Mouse (Mus musculus): ENCODE data around the gene Hey2. TPM values are rescaled to one million over a fixed set of nuclear protein-coding genes. Genes with fewer than 3 reads are reported as not detected.
A peak's percentile ranks its signal among the peaks of the same experiment; 100 is the strongest.

The Hey2 gene
- polyA plus RNA-seq, 1 experiment from 2014 or later, result 15.1 TPM

DNA sequence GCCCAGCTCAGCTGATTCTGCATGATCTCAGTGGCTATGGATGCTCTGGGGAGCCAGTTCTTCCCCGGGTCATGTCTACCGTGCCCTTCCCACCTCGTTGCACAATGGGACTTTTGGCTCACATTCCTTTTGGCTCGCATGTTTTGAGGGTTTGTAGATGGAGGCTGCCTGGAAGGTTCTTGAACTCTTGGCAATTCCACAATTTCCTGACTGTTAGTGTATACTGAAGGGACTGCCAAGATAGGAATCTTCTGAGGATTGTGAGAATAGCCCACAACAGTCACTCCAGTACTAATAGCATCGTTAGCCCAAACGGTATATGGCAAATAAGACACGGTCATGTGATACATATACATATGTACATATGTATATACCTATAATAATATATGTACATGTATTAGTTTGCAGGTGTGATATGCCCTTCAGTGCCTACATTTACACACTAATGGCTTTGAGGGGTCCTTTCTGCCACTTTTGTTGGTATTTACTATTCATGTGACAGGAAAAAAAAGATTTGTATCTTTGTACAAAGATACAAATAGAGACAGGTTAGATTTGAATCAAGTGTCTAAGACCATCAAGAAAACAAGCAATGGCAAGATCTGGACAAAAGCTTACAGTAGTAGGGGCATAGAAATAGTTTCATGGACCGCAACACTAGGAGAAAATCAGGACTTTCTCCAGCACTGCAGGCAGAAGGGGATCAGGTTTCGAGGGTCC lies 32.2 kb downstream of the Hey2 start:
- H3K4me3 ChIP-seq, result peak overlapping the region; percentile 41
- H3K9ac ChIP-seq, result peak overlapping the region; percentile 67
- ATAC-seq (ENCODE audit: low read depth), result peak; percentile 65
- H3K27me3 ChIP-seq, result no peaks in the 10 kb centered on the region
- no peaks in the 10 kb centered on the region for H3K36me3 ChIP-seq
- 39% methylated on average over 9 of the region's 9 CpGs for WGBS
- H3K4me1 ChIP-seq (replicated peaks), result 0 out of 2 replicates have a peak, but pooled peaks cover 6% of the 10 kb centered on the region
- H3K4me2 ChIP-seq, result peak overlapping the region; percentile 47
- H3K27ac ChIP-seq (replicated peaks), result no peak overlapping the region
- H3K9me3 ChIP-seq, result no peaks in the 10 kb centered on the region

DNA sequence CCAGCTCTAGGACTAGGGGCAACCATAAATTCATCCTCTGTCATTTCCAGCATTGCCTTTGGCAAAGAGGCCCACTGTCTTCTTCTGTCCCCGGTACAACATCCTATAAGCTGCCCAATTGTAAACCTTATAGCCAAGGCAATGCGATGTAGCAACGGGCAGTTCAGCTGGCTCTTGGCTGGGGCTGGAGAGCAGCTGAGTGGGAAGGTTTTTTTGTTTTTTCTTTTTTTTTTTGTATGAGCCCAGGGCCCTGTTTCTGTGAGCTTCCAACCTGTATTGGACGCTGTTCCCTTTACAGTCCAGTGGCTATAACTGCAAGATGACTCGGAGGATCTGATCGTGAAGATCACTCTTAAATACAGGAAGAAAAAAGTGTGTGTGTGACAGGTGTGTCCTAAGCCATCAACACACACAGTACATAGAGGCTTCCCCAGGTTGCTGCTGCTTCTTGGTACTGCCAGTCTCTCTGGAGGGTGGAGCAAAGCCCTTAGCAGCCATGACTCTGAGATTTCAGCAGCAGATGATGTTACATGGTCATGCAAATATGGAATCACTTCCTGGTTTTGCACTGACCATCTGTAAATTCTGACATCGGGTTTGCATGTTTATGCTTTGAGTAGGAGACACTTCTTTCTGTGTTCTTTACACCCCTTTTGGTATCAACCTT lies 38.9 kb downstream of the Hey2 start:
- Histone ChIP-seq H3K9ac (peak overlapping the region; percentile 89), H3K4me1 (replicated peaks) (peaks cover 10% of the 10 kb centered on the region), H3K36me3 (no peaks in the 10 kb centered on the region), H3K9me3 (no peaks in the 10 kb centered on the region), H3K4me2 (peak overlapping the region; percentile 55), H3K27me3 (no peaks in the 10 kb centered on the region), H3K27ac (replicated peaks) (peak overlapping the region; percentile 95), H3K4me3 (peak overlapping the region; percentile 83)
- 38% methylated on average over 7 of the region's 7 CpGs for WGBS
- peak; percentile 1; the same call in 1 of the 2 replicates for ATAC-seq (ENCODE audit: low read depth)

DNA sequence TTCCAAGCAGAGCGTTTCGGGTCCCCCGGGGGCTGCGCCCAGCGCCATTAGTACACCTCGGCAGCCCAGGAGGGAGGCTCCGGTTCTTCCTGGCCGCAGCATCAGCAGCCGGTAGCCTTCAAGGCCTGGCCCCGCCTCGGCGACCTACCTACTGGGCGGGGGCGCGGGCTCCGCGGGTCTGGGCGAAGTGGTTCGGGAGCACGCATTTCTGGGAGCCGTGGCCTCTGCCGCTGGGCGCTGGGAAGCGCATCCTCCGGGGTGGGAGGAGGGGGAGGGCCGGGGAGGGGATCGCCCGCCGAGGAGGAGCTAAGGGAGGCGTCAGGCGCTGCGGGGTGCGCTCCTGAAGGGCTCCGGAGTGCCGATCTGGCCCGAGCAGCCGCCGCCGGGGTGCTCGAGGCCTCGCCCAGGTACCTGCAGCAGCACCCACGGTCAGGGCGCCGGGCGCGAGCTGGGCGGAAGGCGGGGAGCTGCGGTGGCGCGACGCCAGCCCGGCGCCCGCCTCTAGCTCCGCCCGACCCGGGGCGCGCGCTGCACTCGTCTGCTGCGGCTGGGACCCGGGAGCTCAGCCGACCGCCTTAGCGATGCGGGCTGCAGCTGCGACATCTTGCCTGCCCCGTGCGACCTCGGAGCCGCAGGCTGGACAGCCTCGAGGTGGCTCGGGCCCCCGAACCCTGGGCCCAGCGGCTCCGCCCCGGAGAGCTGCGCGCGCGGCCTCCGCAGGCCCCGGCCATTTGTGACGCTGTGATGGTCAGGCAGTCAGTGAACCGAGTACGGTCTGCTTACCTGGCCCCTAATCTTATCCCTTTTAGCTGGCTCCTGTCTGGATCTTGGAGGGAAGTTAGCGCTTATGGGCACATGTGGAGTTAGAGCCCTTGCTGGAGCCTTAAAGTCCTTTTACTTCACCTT lies 39.7 kb downstream of the Hey2 start, which contains the start of gene Ncoa7:
Gene Ncoa7, minus strand, starts transcription at position 646 of the 906 bp plus-strand sequence.
- peak within 1 kb of the TSS; percentile 95 for H3K27ac ChIP-seq (replicated peaks)
- peak; percentile 95 for ATAC-seq (ENCODE audit: low read depth)
- H3K36me3 ChIP-seq, result no peaks in the 10 kb centered on the region
- peaks cover 10% of the 10 kb centered on the region for H3K4me1 ChIP-seq (replicated peaks)
- H3K9me3 ChIP-seq, result no peaks in the 10 kb centered on the region
- WGBS, result under 1% methylated on average over 87 of the region's 89 CpGs
- peak within 1 kb of the TSS; percentile 83 for H3K4me3 ChIP-seq
- peak within 1 kb of the TSS; percentile 55 for H3K4me2 ChIP-seq
- H3K27me3 ChIP-seq, result no peaks in the 10 kb centered on the region
- H3K9ac ChIP-seq, result peak within 1 kb of the TSS; percentile 89

DNA sequence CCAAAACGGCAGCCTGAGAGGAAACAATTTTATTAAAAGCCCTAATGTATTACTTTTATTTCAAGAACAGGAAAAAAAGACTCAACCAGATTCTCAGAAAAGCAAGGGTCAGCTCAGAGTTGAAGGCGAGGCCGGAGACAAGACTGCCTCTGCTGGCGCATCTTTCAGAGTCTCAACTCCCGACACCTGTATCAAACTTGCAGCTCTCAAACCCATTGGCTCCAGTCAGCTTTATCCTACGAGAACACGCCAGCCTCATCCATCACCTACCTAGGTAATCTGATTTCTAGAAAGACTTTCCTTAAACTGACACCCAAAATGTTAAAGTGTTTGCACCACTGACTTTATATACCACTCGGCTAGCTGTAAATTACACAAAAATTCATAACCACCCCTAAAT lies 40.6 kb downstream of the Hey2 start:
- H3K9ac ChIP-seq, result peak overlapping the region; percentile 89
- 9% methylated on average over 8 of the region's 8 CpGs for WGBS
- no peaks in the 10 kb centered on the region for H3K27me3 ChIP-seq
- H3K36me3 ChIP-seq, result no peaks in the 10 kb centered on the region
- peaks cover 10% of the 10 kb centered on the region for H3K4me1 ChIP-seq (replicated peaks)
- ATAC-seq (ENCODE audit: low read depth), result peak; percentile 28; the same call in 1 of the 2 replicates
- H3K4me3 ChIP-seq, result peak overlapping the region; percentile 83
- peak overlapping the region; percentile 95 for H3K27ac ChIP-seq (replicated peaks)
- peak overlapping the region; percentile 55 for H3K4me2 ChIP-seq
- no peaks in the 10 kb centered on the region for H3K9me3 ChIP-seq

DNA sequence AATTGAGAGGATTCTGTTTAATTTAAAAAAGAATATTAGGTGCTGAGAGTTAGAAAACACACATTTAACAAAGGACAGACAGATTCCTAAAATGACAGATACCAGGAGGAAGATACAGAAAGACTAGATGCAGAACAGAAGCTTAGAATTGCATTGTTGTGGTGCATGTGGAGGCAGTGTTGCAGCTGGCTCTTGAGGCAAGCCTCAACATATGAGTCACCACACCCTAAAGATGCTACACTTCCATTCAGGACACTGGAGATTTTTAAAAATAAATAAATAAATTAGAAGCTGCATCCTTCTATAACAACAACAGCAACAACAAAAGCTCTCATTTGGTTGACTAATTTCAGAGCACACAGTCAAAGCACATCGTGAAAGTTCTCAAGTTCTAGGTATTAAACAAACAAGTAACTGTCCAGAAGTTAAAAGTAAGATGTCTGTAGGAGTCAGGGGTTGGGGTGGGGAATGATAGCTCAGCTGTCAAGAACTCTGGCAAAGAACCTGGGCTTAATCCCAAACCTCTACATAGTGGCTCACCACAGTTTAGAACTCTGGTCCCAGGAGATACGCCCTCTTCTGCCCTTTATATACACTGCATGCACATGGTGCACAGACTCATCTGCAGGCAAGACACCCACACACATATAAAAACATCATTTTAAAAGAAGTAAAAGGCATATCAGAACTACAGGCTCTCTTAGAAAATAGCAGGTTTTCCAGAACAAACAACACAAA lies 42.7 kb downstream of the Hey2 start:
- whole genome bisulfite sequencing, result 90% methylated on average over 2 of the region's 2 CpGs
- no peak for ATAC-seq (ENCODE audit: low read depth)
- Histone ChIP-seq H3K27ac (replicated peaks) (no peak overlapping the region), H3K4me1 (replicated peaks) (peaks cover 10% of the 10 kb centered on the region), H3K9ac (no peak overlapping the region), H3K27me3 (no peaks in the 10 kb centered on the region), H3K9me3 (no peaks in the 10 kb centered on the region; the same call in 1 of the 2 replicates), H3K36me3 (no peaks in the 10 kb centered on the region), H3K4me2 (no peak overlapping the region), H3K4me3 (no peak overlapping the region)

DNA sequence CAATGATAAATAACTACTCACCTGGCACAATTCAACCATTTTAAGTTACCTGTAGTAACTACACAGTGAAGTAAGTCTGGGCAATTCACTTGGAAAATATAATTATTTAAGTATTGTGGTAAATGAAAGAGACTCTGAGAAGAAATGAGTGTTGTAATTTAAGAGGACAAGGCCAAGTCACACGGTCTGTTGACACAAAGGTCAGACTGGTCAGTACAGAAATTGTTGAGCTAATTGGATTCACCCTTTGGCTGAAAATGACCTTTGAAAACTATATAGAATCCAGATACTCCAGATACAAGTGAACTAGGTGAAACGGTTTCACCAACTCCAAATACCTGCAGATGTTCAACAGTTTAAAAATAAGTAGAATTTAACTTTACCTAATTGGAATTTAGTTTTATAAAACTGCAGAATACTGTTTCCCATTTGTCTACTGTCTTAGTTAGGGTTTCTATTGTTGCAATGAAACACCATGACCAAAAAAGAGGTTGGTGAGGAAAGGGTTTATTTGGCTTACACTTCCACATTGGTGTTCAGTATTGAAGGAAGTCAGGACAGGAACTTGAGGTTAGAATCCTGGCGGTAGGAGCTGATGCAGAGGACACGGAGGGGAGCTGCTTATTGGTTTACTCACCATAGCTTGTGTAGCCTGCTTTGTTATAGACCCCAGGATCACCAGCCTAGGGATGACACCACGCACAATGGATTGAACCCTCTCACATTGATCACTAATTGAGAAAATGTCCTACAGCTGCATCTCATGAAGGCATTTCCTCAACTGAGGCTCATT lies 45.9 kb downstream of the Hey2 start:
- H3K4me3 ChIP-seq, result no peak overlapping the region
- peaks cover 9% of the 10 kb centered on the region for H3K36me3 ChIP-seq
- 92% methylated on average over 5 of the region's 5 CpGs for WGBS
- no peak overlapping the region for H3K9ac ChIP-seq
- no peak overlapping the region for H3K4me2 ChIP-seq
- H3K27me3 ChIP-seq, result no peaks in the 10 kb centered on the region
- no peak overlapping the region for H3K27ac ChIP-seq (replicated peaks)
- no peak for ATAC-seq (ENCODE audit: low read depth)
- H3K9me3 ChIP-seq, result peaks cover 2% of the 10 kb centered on the region; the same call in 1 of the 2 replicates
- H3K4me1 ChIP-seq (replicated peaks), result no peaks in the 10 kb centered on the region; the same call in 1 of the 2 replicates

DNA sequence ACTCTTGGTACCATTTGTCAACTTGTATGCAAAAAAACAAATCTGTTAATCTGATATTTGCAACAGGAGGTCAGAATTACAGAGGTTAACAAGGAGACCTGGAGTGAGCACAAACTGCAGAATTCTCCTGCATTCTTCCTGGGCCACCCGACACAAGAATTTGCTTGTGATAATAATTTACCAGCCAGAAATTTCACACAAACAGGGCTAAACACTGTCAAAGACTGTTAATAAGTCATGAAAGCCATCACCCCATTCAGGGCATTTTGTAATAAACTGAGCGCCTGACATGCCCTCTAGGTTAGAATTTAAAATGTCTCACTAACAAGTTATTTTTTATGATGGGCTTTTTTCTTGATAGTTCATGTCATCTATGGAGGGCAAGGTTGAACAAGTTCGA lies 51.6 kb downstream of the Hey2 start:
- no peaks in the 10 kb centered on the region for H3K27me3 ChIP-seq
- no peak overlapping the region for H3K4me2 ChIP-seq
- H3K9me3 ChIP-seq, result peaks cover 2% of the 10 kb centered on the region; the same call in 1 of the 2 replicates
- no peaks in the 10 kb centered on the region for H3K4me1 ChIP-seq (replicated peaks)
- WGBS, result 93% methylated on average over 3 of the region's 3 CpGs
- H3K27ac ChIP-seq (replicated peaks), result no peak overlapping the region
- ATAC-seq (ENCODE audit: low read depth), result no peak
- H3K9ac ChIP-seq, result no peak overlapping the region
- peaks cover 9% of the 10 kb centered on the region for H3K36me3 ChIP-seq
- H3K4me3 ChIP-seq, result no peak overlapping the region

DNA sequence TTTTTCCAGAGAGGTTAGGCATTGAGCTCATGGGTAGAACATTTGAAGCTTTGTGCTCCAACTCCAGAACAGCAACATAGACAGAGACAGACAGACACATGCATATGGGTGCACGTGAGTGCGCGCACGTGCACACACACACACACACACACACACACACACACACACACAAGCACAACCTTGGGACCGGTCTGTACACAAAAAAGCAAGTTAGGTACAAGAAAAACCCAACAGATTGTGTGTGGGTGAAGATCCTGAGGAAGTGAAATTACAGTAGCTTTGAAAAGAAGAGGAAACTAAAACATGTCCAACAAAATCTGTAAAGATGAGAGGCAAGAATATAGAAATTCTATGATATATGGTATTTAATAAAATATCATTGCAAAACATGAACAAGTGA lies 53.1 kb downstream of the Hey2 start:
- no peak for ATAC-seq (ENCODE audit: low read depth)
- WGBS, result 99% methylated on average over 5 of the region's 5 CpGs

DNA sequence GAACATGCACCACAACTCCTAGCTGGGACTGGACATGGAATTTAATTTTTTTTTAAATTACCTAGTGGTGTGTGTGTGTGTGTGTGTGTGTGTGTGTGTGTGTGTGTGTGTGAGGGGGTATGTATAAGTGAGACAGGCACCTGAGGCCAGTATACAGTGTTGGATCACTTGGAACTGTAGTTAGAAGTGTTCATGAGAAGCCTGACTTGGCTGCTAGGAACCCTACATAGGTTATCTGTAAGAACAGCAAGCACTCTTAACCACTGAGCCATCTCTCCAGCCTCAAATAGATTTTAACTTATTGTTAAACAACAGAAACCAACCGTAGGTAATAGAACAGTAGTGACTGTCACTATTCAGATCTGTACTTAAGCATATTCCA lies 54.3 kb downstream of the Hey2 start:
- ATAC-seq (ENCODE audit: low read depth), result no peak
- no peak overlapping the region for H3K4me2 ChIP-seq
- 0 out of 2 replicates have a peak, but pooled peaks cover 2% of the 10 kb centered on the region for H3K9me3 ChIP-seq
- H3K27me3 ChIP-seq, result no peaks in the 10 kb centered on the region
- H3K4me3 ChIP-seq, result no peak overlapping the region
- H3K36me3 ChIP-seq, result no peaks in the 10 kb centered on the region
- WGBS, result 86% methylated on average over 1 of the region's 1 CpGs
- H3K9ac ChIP-seq, result no peak overlapping the region
- H3K27ac ChIP-seq (replicated peaks), result no peak overlapping the region
- H3K4me1 ChIP-seq (replicated peaks), result no peaks in the 10 kb centered on the region

More for the DNA sequence above, 53.1 kb downstream of the Hey2 start:
- Histone ChIP-seq H3K36me3 (peaks cover 6% of the 10 kb centered on the region), H3K4me3 (no peak overlapping the region), H3K9me3 (0 out of 2 replicates have a peak, but pooled peaks cover 2% of the 10 kb centered on the region), H3K27ac (replicated peaks) (no peak overlapping the region), H3K9ac (no peak overlapping the region), H3K27me3 (no peaks in the 10 kb centered on the region), H3K4me1 (replicated peaks) (no peaks in the 10 kb centered on the region), H3K4me2 (no peak overlapping the region)

DNA sequence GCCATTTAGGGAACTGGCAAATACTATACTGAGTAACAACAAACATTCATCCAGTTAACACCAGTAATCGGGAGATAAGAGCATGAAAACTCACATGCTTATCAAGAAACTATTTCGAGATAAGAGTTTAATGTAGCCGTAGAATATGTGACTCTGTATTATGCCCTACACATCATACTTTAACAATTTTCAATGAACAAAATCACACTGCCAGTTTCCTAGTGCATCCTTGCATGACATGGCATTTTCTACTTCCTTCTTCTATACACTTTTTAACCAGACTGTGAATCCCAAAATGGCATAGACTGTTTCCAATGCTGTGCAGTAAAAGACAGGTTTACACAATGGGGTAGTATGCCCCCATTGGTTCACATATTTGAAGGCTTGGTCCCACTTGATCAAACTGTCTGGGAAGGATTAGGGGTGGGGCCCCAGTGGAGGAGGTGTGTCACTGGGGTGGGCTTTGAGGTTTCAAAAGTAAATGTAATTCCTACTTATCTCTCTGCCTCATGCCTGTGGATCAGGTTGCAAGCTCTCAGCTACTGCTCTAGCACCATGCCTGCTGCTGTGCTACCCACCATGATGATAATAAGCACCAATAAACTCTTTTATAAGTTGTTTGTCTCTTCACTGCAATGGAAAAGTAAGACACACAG lies 54.8 kb downstream of the Hey2 start:
- H3K9ac ChIP-seq, result no peak overlapping the region
- ATAC-seq (ENCODE audit: low read depth), result no peak
- H3K27ac ChIP-seq (replicated peaks), result no peak overlapping the region
- 90% methylated on average over 3 of the region's 3 CpGs for WGBS
- H3K27me3 ChIP-seq, result no peaks in the 10 kb centered on the region
- 0 out of 2 replicates have a peak, but pooled peaks cover 2% of the 10 kb centered on the region for H3K9me3 ChIP-seq
- no peak overlapping the region for H3K4me3 ChIP-seq
- no peak overlapping the region for H3K4me2 ChIP-seq
- H3K4me1 ChIP-seq (replicated peaks), result no peaks in the 10 kb centered on the region
- no peaks in the 10 kb centered on the region for H3K36me3 ChIP-seq
